Mouse (Mus musculus): ENCODE measurements around the gene Fam228a. TPM values are rescaled to one million over a fixed set of nuclear protein-coding genes. Genes with fewer than 3 reads are reported as not detected.
"Not testable (repeated sequence)": the region's sequence is repeated elsewhere in the genome, so short reads cannot be mapped to it uniquely, and the experiment has no call there.

The Fam228a gene
- polyA plus RNA-seq, 1 experiment from 2014 or later = 0.33 TPM

GRCm38 (mm10) chr12:4715606-4716005, 22.6 kb downstream of the Fam228a start:
- peaks cover 17% of the 10 kb centered on the region; the same call in 1 of the 2 replicates for H3K36me3 ChIP-seq
- 79% methylated on average over 10 of the region's 10 CpGs for WGBS
- no peak overlapping the region for H3K27ac ChIP-seq (replicated peaks)
- no peak overlapping the region for H3K4me3 ChIP-seq (replicated peaks)
- H3K9ac ChIP-seq = no peak overlapping the region
- ATAC-seq (ENCODE audit: insufficient number of reproducible peaks, low FRiP score, low TSS enrichment, low read depth) = no peak
- H3K9me3 ChIP-seq (replicated peaks) = no peaks in the 10 kb centered on the region
- no peaks in the 10 kb centered on the region for H3K4me1 ChIP-seq
- no peaks in the 10 kb centered on the region for H3K27me3 ChIP-seq
- H3K4me2 ChIP-seq (replicated peaks) = no peak overlapping the region

DNA sequence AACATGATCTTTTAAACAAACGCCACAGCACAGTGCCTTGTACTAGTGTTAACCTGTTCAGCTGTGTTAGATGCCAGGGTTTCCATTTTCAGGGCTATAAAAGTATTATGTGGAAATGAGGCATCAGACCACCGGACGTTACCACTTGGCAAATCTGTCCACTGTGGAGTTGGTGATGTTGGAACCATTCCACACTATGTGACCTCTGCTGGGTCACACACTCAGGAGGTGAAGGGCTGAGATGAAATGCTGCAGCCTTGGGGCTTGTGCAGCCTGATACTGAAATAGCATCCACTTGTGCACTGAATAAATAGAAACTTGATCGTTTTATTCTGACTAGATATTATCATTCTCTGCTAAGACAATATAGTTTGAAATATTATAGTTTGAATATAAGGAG, 24.9 kb downstream of the Fam228a start:
- Histone ChIP-seq H3K4me3 (replicated peaks) (no peak overlapping the region), H3K27me3 (no peaks in the 10 kb centered on the region), H3K36me3 (peaks cover 33% of the 10 kb centered on the region), H3K27ac (replicated peaks) (no peak overlapping the region), H3K4me1 (no peaks in the 10 kb centered on the region), H3K4me2 (replicated peaks) (no peak overlapping the region), H3K9ac (no peak overlapping the region), H3K9me3 (replicated peaks) (no peaks in the 10 kb centered on the region)
- ATAC-seq (ENCODE audit: insufficient number of reproducible peaks, low FRiP score, low TSS enrichment, low read depth) = no peak
- 66% methylated on average over 4 of the region's 4 CpGs for WGBS

DNA sequence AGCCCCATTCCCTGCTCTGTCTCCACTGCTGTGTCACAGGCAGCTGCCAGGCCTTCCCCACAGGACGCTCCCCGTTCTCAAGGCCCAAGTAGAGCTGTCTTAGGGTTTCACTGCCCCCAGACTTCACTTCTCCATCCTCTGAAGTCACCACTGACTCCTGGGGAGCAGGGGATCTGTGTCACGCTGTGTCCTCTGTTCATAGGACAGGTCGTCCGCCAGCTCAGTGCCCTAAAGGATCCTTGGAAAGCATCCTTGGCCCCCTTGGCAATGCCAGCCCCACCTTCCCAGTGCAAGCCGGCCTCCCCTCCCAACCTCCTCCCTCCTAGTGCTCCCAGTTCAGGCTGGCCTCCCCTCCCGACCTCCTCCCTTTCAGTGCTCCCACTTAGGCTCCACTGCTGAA, 28.3 kb downstream of the Fam228a start:
- H3K9ac ChIP-seq = no peak overlapping the region
- H3K27ac ChIP-seq (replicated peaks) = no peak overlapping the region
- no peak overlapping the region for H3K4me3 ChIP-seq (replicated peaks)
- WGBS = 86% methylated on average over 7 of the region's 7 CpGs
- H3K36me3 ChIP-seq = peaks cover 43% of the 10 kb centered on the region
- no peak for ATAC-seq (ENCODE audit: insufficient number of reproducible peaks, low FRiP score, low TSS enrichment, low read depth)
- H3K27me3 ChIP-seq = no peaks in the 10 kb centered on the region
- no peaks in the 10 kb centered on the region for H3K9me3 ChIP-seq (replicated peaks)
- H3K4me1 ChIP-seq = no peaks in the 10 kb centered on the region
- no peak overlapping the region for H3K4me2 ChIP-seq (replicated peaks)

- H3K9ac ChIP-seq = no peak overlapping the region
- 79% methylated on average over 8 of the region's 8 CpGs for WGBS
- H3K27me3 ChIP-seq = no peaks in the 10 kb centered on the region
- peaks cover 43% of the 10 kb centered on the region for H3K36me3 ChIP-seq
- no peak overlapping the region for H3K4me3 ChIP-seq (replicated peaks)
- no peaks in the 10 kb centered on the region for H3K4me1 ChIP-seq
- no peak overlapping the region for H3K27ac ChIP-seq (replicated peaks)
- H3K4me2 ChIP-seq (replicated peaks) = no peak overlapping the region
- peak; percentile 39; the same call in 1 of the 2 replicates for ATAC-seq (ENCODE audit: insufficient number of reproducible peaks, low FRiP score, low TSS enrichment, low read depth)
- H3K9me3 ChIP-seq (replicated peaks) = no peaks in the 10 kb centered on the region
Measured at GRCm38 (mm10) chr12:4708881-4709604, 29.2 kb downstream of the Fam228a start.

DNA sequence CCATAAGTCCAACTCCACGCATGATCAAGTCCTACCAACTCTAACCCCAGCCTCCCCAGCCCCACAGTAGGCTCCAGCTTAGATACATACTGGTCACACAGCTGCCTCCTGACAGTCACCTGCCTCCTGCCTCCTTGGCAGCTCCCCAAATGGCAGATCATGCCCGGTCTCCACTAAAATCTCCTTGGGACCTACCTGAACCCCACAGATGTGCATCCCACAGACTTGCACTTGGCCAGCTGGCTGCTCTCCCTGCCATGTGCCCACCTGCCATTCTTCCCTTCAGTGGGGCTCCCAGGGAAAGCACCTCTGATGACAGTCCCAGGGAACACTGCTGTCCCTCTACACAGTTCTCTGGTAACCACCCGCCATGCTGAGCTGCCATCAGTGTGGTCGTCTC, 29.9 kb downstream of the Fam228a start:
- no peaks in the 10 kb centered on the region for H3K4me1 ChIP-seq
- H3K27ac ChIP-seq (replicated peaks) = no peak overlapping the region
- H3K9me3 ChIP-seq (replicated peaks) = no peaks in the 10 kb centered on the region
- H3K27me3 ChIP-seq = no peaks in the 10 kb centered on the region
- ATAC-seq (ENCODE audit: insufficient number of reproducible peaks, low FRiP score, low TSS enrichment, low read depth) = no peak
- no peak overlapping the region for H3K4me2 ChIP-seq (replicated peaks)
- H3K9ac ChIP-seq = no peak overlapping the region
- no peak overlapping the region for H3K4me3 ChIP-seq (replicated peaks)
- 91% methylated on average over 4 of the region's 4 CpGs for WGBS
- H3K36me3 ChIP-seq = peaks cover 43% of the 10 kb centered on the region

GRCm38 (mm10) chr12:4707488-4708017, 30.7 kb downstream of the Fam228a start:
- Histone ChIP-seq H3K9me3 (replicated peaks) (no peaks in the 10 kb centered on the region), H3K27ac (replicated peaks) (no peak overlapping the region), H3K4me2 (replicated peaks) (no peak overlapping the region), H3K4me3 (replicated peaks) (no peak overlapping the region), H3K4me1 (no peaks in the 10 kb centered on the region), H3K36me3 (peaks cover 42% of the 10 kb centered on the region), H3K9ac (no peak overlapping the region), H3K27me3 (no peaks in the 10 kb centered on the region)
- ATAC-seq (ENCODE audit: insufficient number of reproducible peaks, low FRiP score, low TSS enrichment, low read depth) = no peak
- WGBS = 93% methylated on average over 14 of the region's 14 CpGs

DNA sequence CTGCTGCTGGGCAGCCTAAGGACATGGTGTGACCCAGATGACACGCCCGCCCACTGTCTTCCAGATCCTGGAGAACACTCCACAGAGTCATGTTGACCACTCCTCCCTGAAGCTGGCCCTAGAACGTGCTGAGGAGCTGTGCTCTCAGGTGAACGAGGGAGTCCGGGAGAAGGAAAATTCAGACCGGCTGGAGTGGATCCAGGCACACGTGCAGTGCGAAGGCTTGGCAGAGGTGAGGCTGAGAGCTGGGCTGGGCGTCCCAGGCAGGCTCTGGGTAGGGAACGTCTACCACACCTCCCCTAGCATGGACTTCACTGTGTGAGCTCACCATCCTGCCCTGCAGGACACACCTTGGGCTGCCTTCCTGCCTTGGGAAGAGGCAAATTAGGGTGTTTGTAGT, 31.3 kb downstream of the Fam228a start:
- no peak overlapping the region for H3K27ac ChIP-seq (replicated peaks)
- 78% methylated on average over 10 of the region's 10 CpGs for WGBS
- peaks cover 38% of the 10 kb centered on the region for H3K36me3 ChIP-seq
- H3K9me3 ChIP-seq (replicated peaks) = no peaks in the 10 kb centered on the region
- no peak overlapping the region for H3K9ac ChIP-seq
- H3K4me2 ChIP-seq (replicated peaks) = no peak overlapping the region
- ATAC-seq (ENCODE audit: insufficient number of reproducible peaks, low FRiP score, low TSS enrichment, low read depth) = no peak
- H3K4me3 ChIP-seq (replicated peaks) = no peak overlapping the region
- H3K4me1 ChIP-seq = no peaks in the 10 kb centered on the region
- no peaks in the 10 kb centered on the region for H3K27me3 ChIP-seq

- H3K27ac ChIP-seq (replicated peaks) = no peak overlapping the region
- H3K4me3 ChIP-seq (replicated peaks) = no peak overlapping the region
- H3K36me3 ChIP-seq = peaks cover 40% of the 10 kb centered on the region
- no peak for ATAC-seq (ENCODE audit: insufficient number of reproducible peaks, low FRiP score, low TSS enrichment, low read depth)
- H3K27me3 ChIP-seq = no peaks in the 10 kb centered on the region
- H3K9me3 ChIP-seq (replicated peaks) = no peaks in the 10 kb centered on the region
- H3K9ac ChIP-seq = no peak overlapping the region
- no peak overlapping the region for H3K4me2 ChIP-seq (replicated peaks)
- WGBS = 91% methylated on average over 5 of the region's 5 CpGs
- no peaks in the 10 kb centered on the region for H3K4me1 ChIP-seq
Measured at GRCm38 (mm10) chr12:4706175-4706574, 32.1 kb downstream of the Fam228a start.

- 74% methylated on average over 6 of the region's 6 CpGs for WGBS
- not testable (repeated sequence) for H3K9ac ChIP-seq; H3K4me1 ChIP-seq; H3K4me2 ChIP-seq (replicated peaks); H3K27me3 ChIP-seq; H3K9me3 ChIP-seq (replicated peaks); H3K27ac ChIP-seq (replicated peaks); H3K4me3 ChIP-seq (replicated peaks); ATAC-seq (ENCODE audit: insufficient number of reproducible peaks, low FRiP score, low TSS enrichment, low read depth)
- peaks cover 45% of the 10 kb centered on the region for H3K36me3 ChIP-seq
Measured at GRCm38 (mm10) chr12:4705626-4706025, 32.6 kb downstream of the Fam228a start.

GRCm38 (mm10) chr12:4694534-4694933, 43.7 kb downstream of the Fam228a start:
- WGBS = 81% methylated on average over 1 of the region's 1 CpGs
- no peak for ATAC-seq (ENCODE audit: insufficient number of reproducible peaks, low FRiP score, low TSS enrichment, low read depth)

DNA sequence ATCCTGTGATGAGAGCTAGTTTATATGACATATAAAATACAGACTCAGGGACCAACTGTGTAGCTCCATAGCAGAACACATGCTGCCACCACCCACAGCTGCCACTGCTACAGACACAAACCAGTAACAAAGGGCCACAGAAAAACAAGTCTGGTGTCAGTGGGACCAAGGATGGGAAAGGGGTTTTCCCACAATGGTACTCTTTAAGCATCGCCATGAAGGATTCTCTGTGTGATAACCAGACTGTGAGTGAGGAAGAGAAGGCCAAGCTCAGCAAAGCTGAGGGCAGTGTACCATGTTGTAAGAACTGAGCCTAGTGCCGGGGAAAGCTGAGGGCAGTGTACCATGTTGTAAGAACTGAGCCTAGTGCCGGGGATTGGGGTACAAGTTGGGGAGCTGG, 47.0 kb downstream of the Fam228a start:
- Histone ChIP-seq H3K27me3 (no peaks in the 10 kb centered on the region), H3K9me3 (replicated peaks) (no peaks in the 10 kb centered on the region), H3K4me2 (replicated peaks) (no peak overlapping the region), H3K4me1 (no peaks in the 10 kb centered on the region), H3K4me3 (replicated peaks) (no peak overlapping the region), H3K36me3 (no peaks in the 10 kb centered on the region), H3K9ac (no peak overlapping the region), H3K27ac (replicated peaks) (no peak overlapping the region)
- ATAC-seq (ENCODE audit: insufficient number of reproducible peaks, low FRiP score, low TSS enrichment, low read depth) = no peak
- WGBS = 81% methylated on average over 3 of the region's 3 CpGs

More at GRCm38 (mm10) chr12:4694534-4694933, 43.7 kb downstream of the Fam228a start:
- H3K4me3 ChIP-seq (replicated peaks) = no peak overlapping the region
- no peaks in the 10 kb centered on the region for H3K27me3 ChIP-seq
- peaks cover 17% of the 10 kb centered on the region for H3K36me3 ChIP-seq
- H3K4me1 ChIP-seq = no peaks in the 10 kb centered on the region
- no peak overlapping the region for H3K9ac ChIP-seq
- no peaks in the 10 kb centered on the region for H3K9me3 ChIP-seq (replicated peaks)
- H3K27ac ChIP-seq (replicated peaks) = no peak overlapping the region
- H3K4me2 ChIP-seq (replicated peaks) = no peak overlapping the region

- Histone ChIP-seq H3K4me3 (replicated peaks) (no peak overlapping the region), H3K27ac (replicated peaks) (no peak overlapping the region), H3K27me3 (no peaks in the 10 kb centered on the region), H3K9me3 (replicated peaks) (no peaks in the 10 kb centered on the region), H3K4me1 (no peaks in the 10 kb centered on the region), H3K36me3 (no peaks in the 10 kb centered on the region), H3K4me2 (replicated peaks) (no peak overlapping the region), H3K9ac (no peak overlapping the region)
- ATAC-seq (ENCODE audit: insufficient number of reproducible peaks, low FRiP score, low TSS enrichment, low read depth) = no peak
- WGBS = 86% methylated on average over 14 of the region's 14 CpGs
Measured at GRCm38 (mm10) chr12:4689341-4689740, 48.9 kb downstream of the Fam228a start.
